Mouse (Mus musculus) embryonic fibroblast, embryonic 13.5 days (primary cell): ENCODE measurements around the gene Col4a1. TPM values are rescaled to one million over a fixed set of nuclear protein-coding genes. Genes with fewer than 3 reads are reported as not detected.

Experiments used
- H3K27ac ChIP-seq: 2 replicates; pipeline ENCODE4 v1.5.1; 2012; ENCODE audit warnings: low read length, control low read depth, inconsistent platforms; ENCODE audit not compliant: insufficient read depth
- H3K4me1 ChIP-seq: 2 replicates; pipeline ENCODE4 v1.6.1; 2011; ENCODE audit warnings: low read length; ENCODE audit not compliant: control insufficient read depth, insufficient read depth
- H3K4me3 ChIP-seq: 2 replicates; pipeline ENCODE4 v1.5.1; 2011; ENCODE audit warnings: mild to moderate bottlenecking, control low read depth, low read length; ENCODE audit not compliant: insufficient read depth
- CTCF ChIP-seq: IDR thresholded peaks from 2 replicates; pipeline ENCODE4 v1.5.1; 2011; ENCODE audit warnings: mild to moderate bottlenecking, control low read depth, low read length, moderate library complexity, borderline replicate concordance; ENCODE audit not compliant: insufficient read depth
- POLR2A ChIP-seq: IDR thresholded peaks from 2 replicates; pipeline ENCODE4 v1.6.1; 2011; ENCODE audit warnings: low read depth, mild to moderate bottlenecking, control low read depth, low read length, moderate library complexity
- polyA plus RNA-seq: library from polyadenylated mRNA; stranded (reverse); fragments of >200 nt; gene quantifications from 2 replicates; pipeline ENCODE4 v1.2.4, GENCODE M21; 2011; ENCODE audit warnings: low read depth; ENCODE audit not compliant: missing spikeins, insufficient read length

Col4a1 gene
- polyA plus RNA-seq, 1 experiment = 757 TPM

DNA sequence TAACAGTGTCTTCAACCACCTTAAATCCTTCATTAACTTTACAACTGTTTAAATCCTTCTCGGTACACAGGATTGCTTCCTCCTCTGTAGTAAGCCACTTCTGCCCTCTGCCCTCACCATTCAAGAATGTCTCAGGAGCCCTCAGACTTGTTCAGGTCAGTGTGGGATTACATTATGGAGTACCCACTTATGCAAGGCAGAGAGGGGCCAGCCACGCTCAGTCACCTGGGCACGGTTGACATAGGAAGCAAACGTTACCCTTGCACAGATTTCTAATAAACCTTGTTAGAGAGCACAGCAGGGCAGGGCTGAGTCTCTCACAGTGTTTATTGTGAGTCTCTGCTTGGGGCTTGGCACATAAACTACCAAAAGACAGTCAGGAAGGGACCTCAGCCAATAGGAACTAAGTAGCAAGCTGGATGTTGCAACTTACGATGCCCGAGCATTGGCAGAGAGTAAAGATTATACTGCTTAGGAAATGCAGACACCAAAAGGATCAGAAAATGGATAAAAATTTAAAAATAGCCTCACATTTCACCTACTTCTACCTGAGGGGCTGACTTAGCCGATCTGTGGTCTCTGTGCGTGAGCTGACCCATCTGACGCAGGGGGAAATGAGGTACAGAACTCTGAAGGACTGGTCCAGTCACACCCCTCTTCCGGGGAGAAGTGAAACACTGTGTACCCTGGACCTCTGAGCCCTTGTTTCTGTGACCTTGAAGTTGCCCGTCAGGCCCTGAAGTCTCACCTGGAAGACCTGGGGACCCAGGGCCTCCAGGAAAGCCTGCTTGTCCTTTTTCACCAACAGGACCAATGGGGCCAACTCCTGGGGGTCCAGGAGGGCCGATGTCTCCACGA, 86.8 kb downstream of the Col4a1 start:
- no peaks in the 10 kb centered on the region for H3K4me1 ChIP-seq
- H3K27ac ChIP-seq = no peak overlapping the region
- no peak for TF ChIP-seq POLR2A
- no peak for TF ChIP-seq CTCF
- H3K4me3 ChIP-seq = no peak overlapping the region

DNA sequence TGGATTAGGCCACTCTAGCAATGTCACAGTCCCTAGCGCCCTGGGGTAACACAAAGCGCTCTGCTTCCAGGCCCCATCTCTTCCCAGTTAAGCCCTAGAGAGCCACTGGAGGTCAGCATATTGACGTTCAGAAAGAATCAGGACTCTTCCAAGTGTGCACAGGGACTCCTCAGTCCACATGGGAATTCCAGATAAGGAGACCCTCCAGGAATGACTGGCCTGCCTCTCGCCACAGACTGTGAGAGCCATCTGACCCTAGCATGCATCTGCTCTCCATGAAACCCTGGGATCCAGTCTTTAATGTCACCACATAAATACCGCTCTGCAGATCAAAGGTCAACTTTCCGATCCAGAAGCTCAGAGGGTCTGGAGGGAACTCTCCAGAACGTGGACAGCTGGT, 88.4 kb downstream of the Col4a1 start:
- no peak overlapping the region for H3K4me3 ChIP-seq
- H3K4me1 ChIP-seq = no peaks in the 10 kb centered on the region
- TF ChIP-seq CTCF = no peak
- TF ChIP-seq POLR2A = no peak
- H3K27ac ChIP-seq = no peak overlapping the region

DNA sequence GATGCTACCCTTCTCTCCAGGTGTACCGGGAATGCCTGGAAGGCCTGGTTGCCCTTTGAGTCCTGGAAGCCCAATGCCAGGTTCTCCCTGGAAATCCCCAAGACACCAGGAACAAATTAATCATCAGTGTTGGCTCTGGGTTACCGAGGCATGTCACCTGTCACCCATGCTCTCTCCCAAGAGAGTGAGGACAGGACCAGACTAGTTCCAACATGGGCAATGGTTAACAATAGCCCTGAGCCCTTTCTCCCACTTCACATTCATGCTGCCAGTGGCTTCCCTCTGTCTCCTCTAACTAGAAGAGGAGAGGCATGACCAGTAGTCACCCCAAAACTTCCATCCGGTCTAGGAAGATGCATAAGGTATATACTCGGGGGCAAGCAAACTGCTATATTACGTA, 91.3 kb downstream of the Col4a1 start:
- Histone ChIP-seq H3K4me1 (no peaks in the 10 kb centered on the region), H3K27ac (no peak overlapping the region), H3K4me3 (no peak overlapping the region)
- TF ChIP-seq CTCF (no peak), POLR2A (no peak)

DNA sequence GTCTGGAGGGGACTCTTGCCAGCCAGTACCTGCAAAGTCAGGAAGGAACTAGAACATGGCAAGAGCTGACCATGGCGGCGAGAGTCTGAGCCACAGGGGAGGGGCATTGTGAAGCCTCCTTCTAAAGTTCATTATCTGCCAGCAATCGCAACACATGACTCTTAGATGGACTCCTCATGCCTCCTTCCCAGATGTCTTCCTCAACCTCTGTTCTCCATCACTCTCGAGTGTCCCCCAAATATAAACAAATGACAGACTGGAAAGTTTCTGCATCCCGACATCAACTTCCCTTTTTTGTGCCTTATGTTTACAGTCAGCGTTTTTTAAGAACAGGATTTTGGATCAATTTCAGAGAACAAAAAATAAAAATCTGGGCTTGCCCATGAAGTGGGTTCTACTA, 93.3 kb downstream of the Col4a1 start:
- no peak overlapping the region for H3K27ac ChIP-seq
- TF ChIP-seq POLR2A (no peak), CTCF (no peak)
- H3K4me3 ChIP-seq = no peak overlapping the region
- no peaks in the 10 kb centered on the region for H3K4me1 ChIP-seq

DNA sequence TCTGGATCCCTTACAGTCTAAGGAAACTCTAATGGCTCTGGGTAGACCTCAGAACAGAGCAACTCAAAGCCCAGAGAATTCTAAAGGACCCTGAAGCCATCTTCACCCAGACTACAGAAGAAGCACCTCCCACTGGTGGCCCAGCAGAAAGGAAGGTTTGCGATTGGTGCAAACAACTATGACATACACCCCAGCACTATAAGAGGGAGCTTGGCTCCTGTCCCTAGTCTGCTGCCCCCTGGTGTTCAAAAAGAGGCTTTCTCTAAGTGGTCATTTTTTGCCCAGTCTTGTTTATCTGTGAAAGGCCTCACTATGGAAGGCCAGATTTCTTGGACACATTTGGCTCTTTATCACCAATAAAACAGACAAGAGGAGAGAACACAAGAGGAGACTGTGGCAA, 97.4 kb downstream of the Col4a1 start:
- Histone ChIP-seq H3K4me1 (no peaks in the 10 kb centered on the region), H3K27ac (no peak overlapping the region), H3K4me3 (no peak overlapping the region)
- TF ChIP-seq POLR2A (no peak), CTCF (no peak)

DNA sequence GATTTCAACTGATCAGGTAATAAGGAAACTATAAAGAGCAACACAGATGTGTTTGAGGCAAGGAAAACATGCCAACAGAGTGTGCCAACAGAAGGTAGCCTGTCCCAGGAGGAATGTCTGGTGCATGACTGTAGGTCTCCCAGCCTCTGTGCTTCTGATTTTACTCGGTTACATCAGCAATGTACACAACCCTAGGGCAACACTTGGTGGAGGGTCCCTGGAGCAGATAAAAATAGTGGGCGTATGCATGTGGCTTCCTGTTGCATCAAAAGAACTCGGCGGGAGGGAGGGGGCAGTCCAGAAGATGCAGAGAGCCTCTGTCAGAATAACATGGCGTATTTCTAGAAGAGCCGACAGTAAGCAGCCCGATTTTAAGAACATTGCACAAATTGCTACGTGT, 106.1 kb downstream of the Col4a1 start:
- no peak for TF ChIP-seq CTCF
- TF ChIP-seq POLR2A = no peak
- peaks cover 2% of the 10 kb centered on the region; the same call in 1 of the 2 replicates for H3K4me1 ChIP-seq
- H3K4me3 ChIP-seq = no peak overlapping the region
- 0 out of 2 replicates have a peak overlapping the region, but pooled peaks have one; percentile 2 for H3K27ac ChIP-seq

DNA sequence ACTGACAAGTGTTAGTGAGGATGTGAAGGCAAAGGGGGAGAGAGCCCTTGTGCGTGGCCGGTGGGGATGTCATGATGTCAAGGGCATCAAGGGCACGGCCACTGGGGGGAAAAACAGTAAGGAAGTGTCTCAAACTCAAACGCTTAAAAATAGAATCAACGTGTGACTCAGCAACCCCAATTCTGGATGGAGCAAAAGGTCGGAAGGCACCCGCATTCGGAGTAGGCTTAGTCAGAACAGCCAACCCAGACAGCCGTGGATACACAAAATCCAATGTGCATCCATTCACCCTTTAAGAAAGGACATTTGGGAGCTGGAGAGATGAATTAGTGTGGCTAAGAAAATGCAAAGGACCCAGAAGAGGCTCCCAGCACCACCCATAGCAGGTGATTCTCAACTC, 107.1 kb downstream of the Col4a1 start:
- H3K27ac ChIP-seq = no peak overlapping the region
- no peak overlapping the region for H3K4me3 ChIP-seq
- peaks cover 2% of the 10 kb centered on the region; the same call in 1 of the 2 replicates for H3K4me1 ChIP-seq
- TF ChIP-seq POLR2A (no peak), CTCF (no peak)

DNA sequence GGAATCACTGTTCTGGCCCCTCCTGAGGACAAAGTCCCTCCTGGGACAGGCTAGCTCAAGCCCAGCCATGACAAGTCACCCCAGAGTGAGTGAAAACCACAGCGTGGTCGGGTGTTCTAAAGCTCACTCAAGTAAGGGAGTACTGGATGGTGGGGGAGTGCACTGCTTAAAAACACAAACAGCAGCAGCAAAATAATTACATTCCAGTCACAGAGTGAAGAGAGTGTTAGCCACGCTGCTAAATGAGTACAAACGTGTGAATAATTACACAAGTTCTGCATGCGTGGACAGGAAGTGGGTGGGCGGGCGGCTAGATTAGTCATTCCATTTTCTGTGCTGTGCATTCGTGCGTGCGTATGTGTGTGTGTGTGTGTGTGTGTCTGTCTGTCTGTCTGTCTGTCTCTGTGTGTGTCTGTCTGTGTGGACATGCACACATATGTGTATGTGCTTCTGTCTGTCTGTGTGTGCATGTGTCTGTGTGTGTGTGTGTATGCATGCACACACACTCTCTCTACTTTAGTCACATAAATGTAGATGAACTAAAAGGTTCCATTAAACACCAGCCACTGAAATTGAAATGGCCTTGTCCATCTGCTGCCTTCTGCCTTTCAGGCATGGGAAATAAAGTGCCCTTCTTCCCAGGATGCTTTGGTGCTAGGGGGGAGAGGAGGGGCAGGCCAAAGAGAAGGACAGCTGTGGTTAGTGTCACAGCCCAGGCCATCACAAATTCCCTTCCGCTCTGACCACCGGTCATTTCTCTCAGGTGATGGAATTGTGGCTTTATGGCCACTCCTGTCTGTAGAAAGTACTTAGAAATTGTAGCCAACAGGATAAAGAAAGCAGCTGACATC, 109.1 kb downstream of the Col4a1 start:
- Histone ChIP-seq H3K4me1 (peaks cover 2% of the 10 kb centered on the region; the same call in 1 of the 2 replicates), H3K27ac (no peak overlapping the region), H3K4me3 (no peak overlapping the region)
- TF ChIP-seq POLR2A (no peak), CTCF (no peak)

DNA sequence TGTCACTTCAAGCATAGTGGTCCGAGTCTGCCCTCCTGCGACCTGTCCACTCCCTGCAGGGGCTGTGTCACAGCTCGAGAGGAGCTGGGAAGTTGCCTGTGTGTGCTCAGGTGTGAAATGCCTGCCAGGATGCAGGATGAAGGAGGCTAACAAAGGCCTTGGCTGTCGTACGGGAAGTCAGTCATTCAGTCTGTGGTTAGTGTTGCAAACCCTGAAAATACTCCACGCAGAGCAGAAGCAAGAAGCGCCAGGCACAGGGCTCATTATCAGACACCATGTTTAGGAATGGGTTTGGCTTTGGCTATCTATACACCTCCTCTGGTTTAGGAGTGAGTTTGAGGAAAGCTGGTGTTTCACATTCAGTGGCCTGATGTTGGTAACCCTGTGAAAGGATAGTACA, 114.0 kb downstream of the Col4a1 start:
- TF ChIP-seq CTCF (no peak), POLR2A (no peak)
- H3K4me1 ChIP-seq = peaks cover 2% of the 10 kb centered on the region; the same call in 1 of the 2 replicates

More for the DNA sequence above, 114.0 kb downstream of the Col4a1 start:
- H3K4me3 ChIP-seq = no peak overlapping the region
- H3K27ac ChIP-seq = no peak overlapping the region
